Mouse (Mus musculus) E14TG2a.4 (cell line): ENCODE measurements around the gene Sgtb.

Experiments
- CTCF ChIP-seq: conservative IDR thresholded peaks from 2 replicates; pipeline ENCODE4 v1.5.1; 2014; ENCODE audit warnings: low read length
- NANOG ChIP-seq: IDR thresholded peaks from 2 replicates; pipeline ENCODE4 v1.6.1; 2014; ENCODE audit warnings: borderline replicate concordance, low read length, mixed read lengths

GRCm38 (mm10) chr13:104114827-104115226, 5.3 kb downstream of the Sgtb start:
- TF ChIP-seq CTCF (no peak), NANOG (no peak)
